Mouse (Mus musculus) megakaryocyte, embryonic 14.5 days (primary cell): Measurements from ENCODE around the gene Scyl1.

ENCODE experiments used
- FLI1 ChIP-seq: IDR thresholded peaks from 2 replicates; pipeline ENCODE4 v1.6.1; 2012; ENCODE audit warnings: low read length, inconsistent platforms, mixed read lengths
- GATA1 ChIP-seq: IDR thresholded peaks from 3 replicates; pipeline ENCODE4 v1.6.1; 2012; ENCODE audit warnings: mixed read lengths, low read length, inconsistent platforms, borderline replicate concordance

- TF ChIP-seq GATA1: no peak
- no peak for TF ChIP-seq FLI1
These were observed 35.0 kb upstream of the Scyl1 start for GRCm38 (mm10) chr19:5806051-5806808.
